Mouse (Mus musculus) heart, embryonic 14.5 days (tissue): ENCODE data around the gene Rad9a. TPM values are rescaled to one million over a fixed set of nuclear protein-coding genes. Genes with fewer than 3 reads are reported as not detected.

Experiments
- ATAC-seq: fragments of 200-750 bp; cut with Nextera tagmentation; 2 replicates; pipeline ENCODE4 v1.8.0; 2017; ENCODE audit warnings: low read depth, moderate TSS enrichment; ENCODE audit not compliant: insufficient number of reproducible peaks, insufficient read depth, low FRiP score
- H3K27ac ChIP-seq, 2 experiments: fragments of 200-500 bp in 1 of 2; fragments of 300-500 bp in 1 of 2; sonication (generic) in 1 of 2; replicated peaks in 1 of 2; 2 replicates each; pipeline ENCODE4 v1.5.1; 2012 to 2014; ENCODE audit warnings: low read depth in 2 of 2, low read length in 2 of 2, control low read depth in 1 of 2, mild to moderate bottlenecking in 1 of 2, mixed read lengths in 1 of 2; ENCODE audit not compliant: control insufficient read depth in 1 of 2, insufficient read depth in 1 of 2
- H3K27me3 ChIP-seq: fragments of 300-500 bp; sonication (generic); 2 replicates; pipeline ENCODE4 v1.6.1; 2014; ENCODE audit warnings: mild to moderate bottlenecking, low read length, control low read depth; ENCODE audit not compliant: control insufficient read depth, insufficient read depth
- H3K36me3 ChIP-seq: fragments of 300-500 bp; sonication (generic); 2 replicates; pipeline ENCODE4 v1.6.1; 2014; ENCODE audit warnings: mild to moderate bottlenecking, control low read depth, low read length, mixed read lengths; ENCODE audit not compliant: control insufficient read depth, insufficient read depth
- H3K4me1 ChIP-seq, 2 experiments: fragments of 200-500 bp in 1 of 2; fragments of 300-500 bp in 1 of 2; sonication (generic) in 1 of 2; 2 replicates each; pipeline ENCODE4 v1.6.1; 2012 to 2014; ENCODE audit warnings: low read length in 2 of 2, control low read depth in 1 of 2, mixed read lengths in 1 of 2; ENCODE audit not compliant: control insufficient read depth in 2 of 2, insufficient read depth in 2 of 2
- H3K4me2 ChIP-seq: fragments of 300-500 bp; sonication (generic); 2 replicates; pipeline ENCODE4 v1.6.1; 2014; ENCODE audit warnings: mild to moderate bottlenecking, low read length
- H3K4me3 ChIP-seq, 2 experiments: fragments of 200-500 bp in 1 of 2; fragments of 300-500 bp in 1 of 2; sonication (generic) in 1 of 2; 2 replicates each; pipeline ENCODE4 v1.5.1; 2012 to 2014; ENCODE audit warnings: low read length in 2 of 2, mild to moderate bottlenecking in 2 of 2, control low read depth in 1 of 2, low read depth in 1 of 2, moderate library complexity in 1 of 2; ENCODE audit not compliant: control insufficient read depth in 1 of 2, insufficient read depth in 1 of 2
- H3K9ac ChIP-seq: fragments of 300-500 bp; sonication (generic); 2 replicates; pipeline ENCODE4 v1.6.1; 2014; ENCODE audit warnings: mild to moderate bottlenecking, low read length
- H3K9me3 ChIP-seq: fragments of 300-500 bp; sonication (generic); 2 replicates; pipeline ENCODE4 v1.6.1; 2016; ENCODE audit warnings: low read length, control low read depth; ENCODE audit not compliant: control insufficient read depth
- WGBS: fragments of 180-500 bp; shearing (Covaris S2); extraction: QIAGEN DNeasy Blood & Tissue Kit; methylation state at CpG from one replicate; pipeline ENCODE4 v1.1.7; 2014; 5-methylcytosine and 5-hydroxymethylcytosine counted together
- polyA plus RNA-seq: library from polyadenylated mRNA; unstranded; fragments of >200 nt; fragmentation: Nextera tagmentation; extraction: Ambion mirVana; gene quantifications from 2 replicates; pipeline ENCODE4 v1.2.1, GENCODE M21; 2014

The Rad9a gene
- polyA plus RNA-seq, 1 experiment from 2014 or later: 18.5 TPM

- H3K4me3 ChIP-seq: no peak overlapping the region
- peaks cover 20 to 36% of the 10 kb centered on the region in 2 experiments for H3K4me1 ChIP-seq
- H3K36me3 ChIP-seq: peaks cover 71% of the 10 kb centered on the region
- H3K9ac ChIP-seq: no peak overlapping the region
- H3K9me3 ChIP-seq: no peaks in the 10 kb centered on the region
- no peak for ATAC-seq
- no peak overlapping the region for H3K4me2 ChIP-seq
- no peak overlapping the region for H3K27ac ChIP-seq
- 68% methylated on average over 3 of the region's 3 CpGs for WGBS
- no peaks in the 10 kb centered on the region for H3K27me3 ChIP-seq
These were observed 4.3 kb downstream of the Rad9a start for GRCm38 (mm10) chr19:4197180-4197579.

- H3K4me1 ChIP-seq: peaks cover 18 to 35% of the 10 kb centered on the region in 2 experiments
- no peak for ATAC-seq
- H3K4me3 ChIP-seq: no peak overlapping the region
- no peak overlapping the region for H3K27ac ChIP-seq
- H3K4me2 ChIP-seq: no peak overlapping the region
- H3K9ac ChIP-seq: no peak overlapping the region; the same call in 1 of the 2 replicates
- no peaks in the 10 kb centered on the region for H3K27me3 ChIP-seq
- 37% methylated on average over 5 of the region's 5 CpGs for WGBS
- H3K36me3 ChIP-seq: peaks cover 71% of the 10 kb centered on the region
- H3K9me3 ChIP-seq: no peaks in the 10 kb centered on the region
These were observed 4.9 kb downstream of the Rad9a start for GRCm38 (mm10) chr19:4196548-4196947.

GRCm38 (mm10) chr19:4196048-4196447 is 5.4 kb downstream of the Rad9a start:
- Histone ChIP-seq H3K4me3 (no peak overlapping the region), H3K4me1 (peaks cover 21 to 40% of the 10 kb centered on the region in 2 experiments), H3K4me2 (no peak overlapping the region), H3K9ac (no peak overlapping the region), H3K27ac (no peak overlapping the region), H3K36me3 (peaks cover 71% of the 10 kb centered on the region), H3K27me3 (no peaks in the 10 kb centered on the region), H3K9me3 (no peaks in the 10 kb centered on the region)
- 61% methylated on average over 2 of the region's 2 CpGs for WGBS
- no peak for ATAC-seq

- H3K27me3 ChIP-seq: no peaks in the 10 kb centered on the region
- H3K9me3 ChIP-seq: no peaks in the 10 kb centered on the region
- no peak overlapping the region for H3K27ac ChIP-seq
- 81% methylated on average over 12 of the region's 12 CpGs for WGBS
- H3K36me3 ChIP-seq: peaks cover 66% of the 10 kb centered on the region
- H3K9ac ChIP-seq: no peak overlapping the region
- no peak for ATAC-seq
- H3K4me1 ChIP-seq: peaks cover 16 to 34% of the 10 kb centered on the region in 2 experiments
- H3K4me2 ChIP-seq: no peak overlapping the region
- H3K4me3 ChIP-seq: no peak overlapping the region
These were observed 6.4 kb downstream of the Rad9a start for GRCm38 (mm10) chr19:4194776-4195650.

GRCm38 (mm10) chr19:4194021-4194724 is 7.3 kb downstream of the Rad9a start:
- no peak for ATAC-seq
- 71% methylated on average over 8 of the region's 8 CpGs for WGBS
- Histone ChIP-seq H3K9me3 (no peaks in the 10 kb centered on the region), H3K36me3 (peaks cover 57% of the 10 kb centered on the region), H3K4me2 (no peak overlapping the region; the same call in 1 of the 2 replicates), H3K4me1 (peaks cover 16 to 32% of the 10 kb centered on the region in 2 experiments), H3K27ac (no peak overlapping the region), H3K4me3 (no peak overlapping the region), H3K9ac (peak overlapping the region; percentile 16; the same call in 1 of the 2 replicates), H3K27me3 (no peaks in the 10 kb centered on the region)

- Histone ChIP-seq H3K9ac (peak overlapping the region; percentile 93), H3K27ac (peak overlapping the region in 1 of 2 experiments; percentile 89; a peak in 1 of 4 replicates), H3K27me3 (no peaks in the 10 kb centered on the region), H3K4me3 (peak overlapping the region; percentile 68 to 71), H3K9me3 (no peaks in the 10 kb centered on the region), H3K4me1 (peaks cover 16 to 32% of the 10 kb centered on the region in 2 experiments), H3K4me2 (peak overlapping the region; percentile 94), H3K36me3 (peaks cover 47% of the 10 kb centered on the region)
- WGBS: 52% methylated on average over 6 of the region's 6 CpGs
- ATAC-seq: no peak
These were observed 8.3 kb downstream of the Rad9a start for GRCm38 (mm10) chr19:4193129-4193528.

GRCm38 (mm10) chr19:4192251-4192985 is 9.0 kb downstream of the Rad9a start:
- Histone ChIP-seq H3K36me3 (peaks cover 45% of the 10 kb centered on the region), H3K27me3 (no peaks in the 10 kb centered on the region), H3K9me3 (no peaks in the 10 kb centered on the region), H3K4me2 (peak overlapping the region; percentile 94), H3K27ac (peak overlapping the region; percentile 73 to 89), H3K4me1 (peaks cover 20 to 36% of the 10 kb centered on the region in 2 experiments), H3K4me3 (peak overlapping the region; percentile 68 to 71), H3K9ac (peak overlapping the region; percentile 93)
- WGBS: under 1% methylated on average over 41 of the region's 52 CpGs
- peak; percentile 38 for ATAC-seq
